ENCODE assay signal across 1 mouse cellular context in the genomic region with DNA sequence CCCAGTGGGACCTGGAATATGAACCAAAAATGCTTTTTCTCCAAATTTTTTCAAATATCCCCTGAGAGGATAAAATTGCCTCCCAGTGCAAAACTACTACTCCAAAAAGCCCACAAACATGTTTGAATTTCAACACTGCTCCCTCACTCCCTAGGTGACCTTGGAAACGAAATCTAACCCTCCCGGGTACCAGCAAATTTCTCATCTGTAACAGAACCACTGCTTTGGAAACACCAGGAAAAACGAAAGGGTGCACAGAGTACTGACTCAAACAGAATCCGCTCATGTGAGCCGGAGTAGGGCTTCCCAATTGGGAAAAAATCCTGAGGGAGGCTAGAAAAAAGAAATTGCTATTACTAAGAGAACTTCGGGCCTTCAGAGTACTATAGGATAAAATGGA.
TF ChIP-seq lines count a peak whose summit lies in the region.

No protein-coding gene starts in this region.

TF ChIP-seq in CH12.LX, 34 proteins besides CTCF, POLR2A, EP300 and RAD21 (continued from another document):
- TF ChIP-seq E2F4 (IDR thresholded peaks at IDR 0.05; ENCODE audit: insufficient replicate concordance, low read depth, low read length) (no peak), ZMIZ1 (IDR thresholded peaks at IDR 0.05; ENCODE audit: low read depth, low read length) (no peak), MAZ (IDR thresholded peaks at IDR 0.05; ENCODE audit: low read depth, low read length) (no peak), TBP (conservative IDR thresholded peaks at IDR 0.05; ENCODE audit: low read depth, low read length) (no peak), MAFK (IDR thresholded peaks at IDR 0.05; ENCODE audit: insufficient replicate concordance, low read length) (no peak), MYC (IDR thresholded peaks at IDR 0.05; ENCODE audit: low read depth, low read length) (no peak), RCOR1 (conservative IDR thresholded peaks at IDR 0.05; ENCODE audit: low read depth, low read length) (no peak), GABPA (IDR thresholded peaks at IDR 0.05; ENCODE audit: insufficient replicate concordance, low read depth, low read length) (no peak)
